Mouse (Mus musculus) left cerebral cortex, adult 8-10 months (tissue): Measurements from ENCODE around the gene Heg1. TPM values are rescaled to one million over a fixed set of nuclear protein-coding genes. Genes with fewer than 3 reads are reported as not detected.

Source experiments
- DNase-seq, 2 experiments: peaks; one replicate each; pipeline ENCODE4 v3.0.0; 2022; ENCODE audit warnings: low spot score in 2 of 2
- total RNA-seq, 4 experiments: library from RNA; stranded (reverse); gene quantifications; 2 replicates each; pipeline ENCODE4 v1.2.4; 2022

Heg1 gene
- total RNA-seq, 4 experiments from 2014 or later, result 28.1 to 32.8 (median 31.7) TPM

- DNase-seq, result peak in 1 of 2 experiments; percentile 42
These were observed 84.5 kb downstream of the Heg1 start for GRCm38 (mm10) chr16:33768491-33769278.

GRCm38 (mm10) chr16:33769848-33770247, 85.7 kb downstream of the Heg1 start:
- DNase-seq, result no peak

GRCm38 (mm10) chr16:33770778-33771454, 86.7 kb downstream of the Heg1 start:
- DNase-seq, result no peak

- no peak for DNase-seq
These were observed 88.6 kb downstream of the Heg1 start for GRCm38 (mm10) chr16:33772809-33773208.

GRCm38 (mm10) chr16:33774972-33775371, 90.8 kb downstream of the Heg1 start:
- no peak for DNase-seq

- no peak for DNase-seq
These were observed 91.7 kb downstream of the Heg1 start for GRCm38 (mm10) chr16:33775733-33776335.

GRCm38 (mm10) chr16:33776766-33777529, 92.8 kb downstream of the Heg1 start:
- DNase-seq, result no peak

- DNase-seq, result no peak
These were observed 93.4 kb downstream of the Heg1 start for GRCm38 (mm10) chr16:33777607-33778006.

- no peak for DNase-seq
These were observed 97.9 kb downstream of the Heg1 start for GRCm38 (mm10) chr16:33781789-33782728.

- DNase-seq, result no peak
These were observed 98.5 kb downstream of the Heg1 start for GRCm38 (mm10) chr16:33782729-33783091.

GRCm38 (mm10) chr16:33784547-33784946, 100.4 kb downstream of the Heg1 start:
- no peak for DNase-seq

- DNase-seq, result no peak
These were observed 101.0 kb downstream of the Heg1 start for GRCm38 (mm10) chr16:33785092-33785704.

GRCm38 (mm10) chr16:33786657-33787390, 102.7 kb downstream of the Heg1 start:
- DNase-seq, result no peak

- no peak for DNase-seq
These were observed 109.9 kb downstream of the Heg1 start, which contains the start of gene Muc13 for GRCm38 (mm10) chr16:33793846-33794791. TSS of gene Muc13 (plus strand) at chr16:33794037.

- no peak for DNase-seq
These were observed 110.9 kb downstream of the Heg1 start for GRCm38 (mm10) chr16:33795106-33795505.

- DNase-seq, result no peak
These were observed 111.7 kb downstream of the Heg1 start for GRCm38 (mm10) chr16:33795887-33796286.

GRCm38 (mm10) chr16:33796756-33797155, 112.6 kb downstream of the Heg1 start:
- DNase-seq, result no peak

GRCm38 (mm10) chr16:33797860-33798259, 113.7 kb downstream of the Heg1 start:
- DNase-seq, result peak in 1 of 2 experiments; percentile 7
